Mouse (Mus musculus) stomach, embryonic 15.5 days (tissue): ENCODE data around the gene Dhx16. TPM values are rescaled to one million over a fixed set of nuclear protein-coding genes. Genes with fewer than 3 reads are reported as not detected.

Source experiments
- ATAC-seq: fragments of 200-750 bp; cut with Nextera tagmentation; 2 replicates; pipeline ENCODE4 v1.8.0; 2017; ENCODE audit warnings: low read depth, moderate number of reproducible peaks, moderate TSS enrichment; ENCODE audit not compliant: insufficient read depth, low FRiP score
- H3K27ac ChIP-seq: fragments of 300-500 bp; sonication (generic); 2 replicates; pipeline ENCODE4 v1.5.1; 2015; ENCODE audit warnings: mild to moderate bottlenecking, inconsistent platforms
- H3K27me3 ChIP-seq: fragments of 300-500 bp; sonication (generic); replicated peaks from 2 replicates; pipeline ENCODE4 v1.6.1; 2015; ENCODE audit warnings: inconsistent platforms
- H3K36me3 ChIP-seq: fragments of 300-500 bp; sonication (generic); 2 replicates; pipeline ENCODE4 v1.6.1; 2015; ENCODE audit warnings: inconsistent platforms
- H3K4me1 ChIP-seq: fragments of 300-500 bp; sonication (generic); 2 replicates; pipeline ENCODE4 v1.6.1; 2015; ENCODE audit warnings: inconsistent platforms
- H3K4me2 ChIP-seq: fragments of 300-500 bp; sonication (generic); 2 replicates; pipeline ENCODE4 v1.6.1; 2015; ENCODE audit warnings: mild to moderate bottlenecking, inconsistent platforms
- H3K4me3 ChIP-seq: fragments of 300-500 bp; sonication (generic); replicated peaks from 2 replicates; pipeline ENCODE4 v1.5.1; 2015; ENCODE audit warnings: inconsistent platforms
- H3K9ac ChIP-seq: fragments of 300-500 bp; sonication (generic); 2 replicates; pipeline ENCODE4 v1.6.1; 2015; ENCODE audit warnings: inconsistent platforms
- H3K9me3 ChIP-seq: fragments of 300-500 bp; sonication (generic); 2 replicates; pipeline ENCODE4 v1.6.1; 2016; ENCODE audit warnings: inconsistent platforms
- WGBS: fragments of 180-500 bp; shearing (Covaris S2); methylation state at CpG from one replicate; pipeline ENCODE4 v1.1.7; 2015; 5-methylcytosine and 5-hydroxymethylcytosine counted together
- polyA plus RNA-seq: library from polyadenylated mRNA; unstranded; fragments of >200 nt; fragmentation: Nextera tagmentation; extraction: Ambion mirVana; gene quantifications from 2 replicates; pipeline ENCODE4 v1.2.1, GENCODE M21; 2015

Gene Dhx16
- polyA plus RNA-seq, 1 experiment from 2014 or later = 37.8 TPM

DNA sequence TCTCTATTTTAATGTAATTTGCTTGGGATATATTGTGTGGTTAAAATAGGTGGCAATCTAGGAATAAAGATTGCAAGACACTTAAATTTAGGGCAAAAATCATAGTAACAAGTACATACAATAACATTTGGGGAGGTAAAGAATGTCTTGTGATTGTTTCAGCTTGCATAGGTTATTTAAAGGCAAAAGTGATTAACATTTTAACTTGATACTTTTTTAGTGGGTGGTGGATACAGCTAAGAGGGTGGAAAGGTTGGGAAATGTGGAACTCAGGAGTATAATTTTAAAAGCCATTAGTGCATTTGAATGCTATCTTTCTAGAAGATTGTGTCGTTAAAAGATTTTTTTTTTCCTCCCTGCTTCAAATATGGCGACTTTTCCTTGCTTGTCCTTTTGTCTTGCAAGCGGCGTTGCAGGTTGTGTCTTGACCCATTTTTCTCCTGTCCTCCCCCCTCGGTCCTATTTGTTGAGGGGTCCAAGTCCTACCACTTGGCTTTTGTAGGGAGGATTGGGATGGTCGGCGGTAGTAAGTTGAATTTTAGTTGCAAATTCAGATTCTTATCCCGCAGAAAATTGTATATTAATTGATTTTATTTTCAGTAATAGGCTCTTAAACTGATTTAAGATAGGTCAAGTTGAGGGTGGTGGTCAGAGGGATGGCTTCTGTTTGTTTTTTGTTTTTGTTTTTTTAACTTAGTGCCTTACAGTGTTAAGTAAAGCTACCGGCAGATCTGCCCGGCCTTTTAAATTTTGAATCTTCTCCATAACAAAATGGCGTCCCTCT, 38.8 kb downstream of the Dhx16 start:
- H3K27me3 ChIP-seq = no peaks in the 10 kb centered on the region
- no peak for ATAC-seq

DNA sequence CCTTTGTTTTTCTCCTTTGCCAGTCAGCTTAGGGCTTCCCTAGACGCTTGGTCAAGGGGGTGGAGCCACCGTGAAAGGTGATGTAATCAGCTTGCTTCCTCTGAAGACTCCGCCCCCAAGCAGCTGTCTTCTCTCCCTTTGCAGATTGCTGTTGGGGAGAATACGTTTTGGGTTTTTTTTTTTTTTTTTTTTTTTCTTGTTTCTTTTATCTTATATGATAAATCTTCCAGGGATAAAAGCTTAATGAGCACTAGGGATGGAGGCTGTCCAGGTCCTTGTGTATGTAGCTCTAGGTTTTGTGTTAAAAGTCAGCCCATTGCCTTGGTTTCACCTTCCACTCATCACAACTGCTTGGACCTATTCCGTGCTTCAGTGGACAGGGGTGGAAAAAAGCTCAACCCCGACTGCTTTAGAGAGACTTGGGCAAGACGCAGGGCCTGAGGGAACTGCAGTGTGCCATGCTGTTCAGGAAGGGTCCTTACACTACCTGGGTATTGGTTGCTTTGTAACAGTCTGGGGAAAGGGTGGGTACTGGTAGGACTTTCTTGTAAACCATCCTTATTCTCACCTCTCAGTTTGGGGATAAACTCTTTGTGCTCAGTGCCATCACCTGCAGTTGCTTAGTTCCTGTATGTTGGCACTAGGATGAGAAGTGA, 39.6 kb downstream of the Dhx16 start:
- peak overlapping the region; percentile 78 for H3K4me2 ChIP-seq
- H3K27me3 ChIP-seq = no peaks in the 10 kb centered on the region
- H3K36me3 ChIP-seq = peaks cover 16% of the 10 kb centered on the region
- H3K27ac ChIP-seq = peak overlapping the region; percentile 97
- peak overlapping the region; percentile 77 for H3K4me3 ChIP-seq
- peak; percentile 36 for ATAC-seq
- H3K9me3 ChIP-seq = no peaks in the 10 kb centered on the region
- H3K4me1 ChIP-seq = peaks cover 13% of the 10 kb centered on the region; the same call in 1 of the 2 replicates
- 7% methylated on average over 7 of the region's 7 CpGs for WGBS
- H3K9ac ChIP-seq = peak overlapping the region; percentile 30; the same call in 1 of the 2 replicates

More for the DNA sequence above, 38.8 kb downstream of the Dhx16 start:
- Histone ChIP-seq H3K27ac (peak overlapping the region; percentile 97), H3K9me3 (no peaks in the 10 kb centered on the region), H3K4me2 (peak overlapping the region; percentile 78), H3K4me3 (peak overlapping the region; percentile 77), H3K4me1 (peaks cover 13% of the 10 kb centered on the region; the same call in 1 of the 2 replicates), H3K9ac (peak overlapping the region; percentile 92), H3K36me3 (peaks cover 16% of the 10 kb centered on the region)
- WGBS = under 1% methylated on average over 11 of the region's 11 CpGs

DNA sequence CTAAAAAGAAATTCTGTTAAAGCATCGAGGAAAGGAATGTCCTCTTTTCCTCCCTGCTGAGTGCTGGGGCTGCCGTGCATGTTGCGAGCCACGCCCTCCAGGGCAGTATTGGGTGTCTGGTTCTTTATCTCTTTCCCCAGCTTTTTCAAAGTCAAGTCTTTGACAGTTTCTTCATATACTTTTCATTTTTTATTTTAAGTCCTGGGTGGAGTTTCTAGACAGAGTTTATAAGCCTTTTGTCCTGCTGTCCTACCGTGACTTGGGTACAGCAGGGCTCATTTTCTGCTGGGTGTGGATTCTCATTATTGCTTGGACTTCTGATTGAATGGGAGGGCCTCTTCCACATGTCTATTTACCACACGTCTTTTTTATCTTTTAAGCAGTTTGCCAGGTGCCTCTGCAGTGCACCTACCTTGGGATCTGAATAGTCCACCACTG, 40.3 kb downstream of the Dhx16 start:
- H3K27ac ChIP-seq = peak overlapping the region; percentile 92
- no peak for ATAC-seq
- H3K36me3 ChIP-seq = peaks cover 16% of the 10 kb centered on the region
- H3K9me3 ChIP-seq = no peaks in the 10 kb centered on the region
- H3K9ac ChIP-seq = no peak overlapping the region
- WGBS = 36% methylated on average over 6 of the region's 6 CpGs
- H3K4me3 ChIP-seq = peak overlapping the region; percentile 77; the same call in 1 of the 2 replicates
- peak overlapping the region; percentile 78 for H3K4me2 ChIP-seq
- no peaks in the 10 kb centered on the region for H3K27me3 ChIP-seq
- H3K4me1 ChIP-seq = peaks cover 13% of the 10 kb centered on the region; the same call in 1 of the 2 replicates

DNA sequence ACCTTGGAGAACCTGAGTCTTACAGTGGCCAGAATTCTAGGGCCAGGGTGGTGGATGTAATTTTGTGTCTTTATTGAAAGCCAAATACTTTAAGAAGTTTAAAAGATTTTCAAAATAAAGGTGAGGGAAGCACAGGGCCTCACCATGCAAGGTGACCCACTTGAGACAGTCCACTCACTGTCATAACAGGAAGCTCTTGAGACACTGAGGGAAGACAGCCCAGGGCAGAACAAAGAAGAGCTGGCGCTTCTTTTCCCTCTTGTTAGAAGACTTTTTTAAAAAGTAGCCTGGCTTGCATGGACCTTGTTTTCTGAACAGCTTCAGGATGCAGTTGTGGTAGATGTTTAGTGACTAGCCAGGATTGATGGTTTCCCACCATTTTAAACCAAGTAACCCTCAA, 40.8 kb downstream of the Dhx16 start:
- Histone ChIP-seq H3K4me1 (peaks cover 13% of the 10 kb centered on the region; the same call in 1 of the 2 replicates), H3K4me3 (no peak overlapping the region), H3K36me3 (peaks cover 21% of the 10 kb centered on the region), H3K9me3 (no peaks in the 10 kb centered on the region), H3K9ac (no peak overlapping the region; the same call in 1 of the 2 replicates), H3K4me2 (peak overlapping the region; percentile 78; the same call in 1 of the 2 replicates), H3K27ac (peak overlapping the region; percentile 92), H3K27me3 (no peaks in the 10 kb centered on the region)
- 56% methylated on average over 1 of the region's 1 CpGs for WGBS
- ATAC-seq = no peak

DNA sequence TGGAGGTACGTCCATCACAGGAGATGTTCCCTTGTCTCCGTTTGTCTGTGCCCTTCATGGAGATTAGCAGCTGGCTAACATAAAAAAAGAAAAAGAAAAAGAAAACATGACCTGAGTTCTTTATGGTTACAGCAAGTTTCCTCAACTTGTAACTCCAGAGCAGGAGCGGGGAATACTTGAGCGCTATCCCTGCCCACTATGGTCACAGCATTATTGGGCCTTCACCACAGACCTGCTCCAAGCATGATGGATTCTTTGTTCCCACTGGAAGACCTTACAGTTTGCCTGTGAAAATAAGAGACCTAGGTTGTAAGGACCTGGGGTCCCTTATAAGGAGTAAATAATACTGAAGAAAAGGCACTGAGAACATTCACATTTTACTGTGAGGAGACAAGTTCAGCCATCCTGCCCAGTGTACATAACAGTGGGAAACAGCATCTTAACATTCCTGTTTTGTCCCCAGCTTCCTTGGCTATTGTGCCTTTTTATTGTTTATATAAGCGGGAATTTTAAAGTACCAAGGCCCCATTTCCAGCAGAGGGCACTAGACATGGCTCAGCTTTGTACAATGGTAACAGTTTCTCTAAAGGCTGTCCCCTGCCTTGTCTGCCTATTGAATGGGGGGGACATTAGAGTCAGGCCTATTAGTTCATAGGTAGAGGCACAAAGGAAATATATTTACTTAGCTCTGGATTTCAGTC, 41.4 kb downstream of the Dhx16 start:
- Histone ChIP-seq H3K27ac (peak overlapping the region; percentile 92), H3K27me3 (no peaks in the 10 kb centered on the region), H3K4me2 (no peak overlapping the region), H3K36me3 (peaks cover 23% of the 10 kb centered on the region), H3K9me3 (no peaks in the 10 kb centered on the region), H3K4me1 (peaks cover 13% of the 10 kb centered on the region; the same call in 1 of the 2 replicates), H3K9ac (no peak overlapping the region), H3K4me3 (no peak overlapping the region)
- no peak for ATAC-seq
- 70% methylated on average over 5 of the region's 5 CpGs for WGBS

DNA sequence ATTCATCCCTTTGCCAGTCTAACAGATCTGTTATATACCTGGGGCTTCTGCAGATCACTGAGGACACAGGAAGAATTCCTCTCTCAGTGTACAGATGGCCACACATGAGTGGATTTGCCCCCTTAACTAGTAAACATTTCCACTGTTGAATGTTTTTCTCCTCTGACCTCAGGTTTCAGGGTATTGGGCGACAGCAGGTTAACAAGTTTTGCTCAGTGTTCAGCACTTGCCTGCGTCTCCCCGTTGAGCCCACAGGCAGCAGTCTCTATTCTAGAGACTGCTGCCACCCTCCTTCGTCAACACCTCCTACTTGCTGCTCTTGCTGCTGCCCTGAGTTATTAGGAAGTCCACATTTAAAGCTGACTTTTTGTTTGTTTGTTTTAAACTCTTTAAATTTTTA, 42.1 kb downstream of the Dhx16 start:
- no peaks in the 10 kb centered on the region for H3K27me3 ChIP-seq
- H3K4me2 ChIP-seq = no peak overlapping the region
- ATAC-seq = no peak
- no peak overlapping the region for H3K4me3 ChIP-seq
- H3K27ac ChIP-seq = no peak overlapping the region
- H3K4me1 ChIP-seq = peaks cover 13% of the 10 kb centered on the region; the same call in 1 of the 2 replicates
- no peaks in the 10 kb centered on the region for H3K9me3 ChIP-seq
- peaks cover 30% of the 10 kb centered on the region for H3K36me3 ChIP-seq
- WGBS = 80% methylated on average over 4 of the region's 4 CpGs
- H3K9ac ChIP-seq = no peak overlapping the region

DNA sequence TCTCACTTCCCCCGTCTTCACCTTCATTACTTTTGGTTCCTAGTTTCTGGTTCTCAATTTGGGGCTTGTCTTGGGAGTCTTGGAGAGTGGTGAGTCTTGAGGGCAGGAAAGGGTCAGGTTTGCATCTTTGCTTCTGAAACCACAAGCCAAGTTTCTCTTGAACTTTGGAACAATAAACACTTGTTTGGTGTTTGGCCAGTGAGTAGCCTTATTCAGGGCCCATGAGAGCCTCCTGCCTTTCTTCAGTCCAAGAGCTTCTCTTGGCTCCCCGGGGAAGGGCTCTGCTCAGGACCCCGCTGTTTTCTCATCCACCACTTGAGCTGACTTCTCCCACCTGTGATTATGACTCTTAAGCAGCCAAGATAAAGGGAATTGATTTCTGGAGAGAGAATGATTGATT, 42.9 kb downstream of the Dhx16 start:
- peaks cover 35% of the 10 kb centered on the region for H3K36me3 ChIP-seq
- H3K4me3 ChIP-seq = no peak overlapping the region
- no peak overlapping the region for H3K9ac ChIP-seq
- no peaks in the 10 kb centered on the region for H3K27me3 ChIP-seq
- H3K4me1 ChIP-seq = peaks cover 13% of the 10 kb centered on the region; the same call in 1 of the 2 replicates
- no peak overlapping the region; the same call in 1 of the 2 replicates for H3K27ac ChIP-seq
- no peaks in the 10 kb centered on the region for H3K9me3 ChIP-seq
- WGBS = 80% methylated on average over 3 of the region's 3 CpGs
- ATAC-seq = no peak
- no peak overlapping the region for H3K4me2 ChIP-seq

DNA sequence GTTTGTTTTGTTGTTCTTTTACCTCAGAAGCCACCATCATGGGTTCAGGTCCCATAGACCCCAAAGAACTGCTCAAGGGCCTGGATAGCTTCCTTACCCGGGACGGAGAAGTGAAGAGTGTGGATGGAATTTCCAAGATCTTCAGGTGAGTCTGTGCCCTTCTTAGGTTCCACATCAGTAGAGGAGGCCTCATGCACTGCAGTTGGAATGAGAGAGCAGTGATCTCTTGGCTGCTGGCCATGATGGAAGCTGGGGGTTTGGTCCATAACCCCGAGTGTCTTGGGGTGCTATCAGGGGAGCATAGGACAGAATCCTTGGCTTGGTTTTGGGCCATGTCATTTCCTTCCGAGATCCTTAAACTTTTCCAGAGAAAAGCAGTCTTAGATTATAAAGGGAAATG, 43.7 kb downstream of the Dhx16 start:
- H3K27me3 ChIP-seq = no peaks in the 10 kb centered on the region
- H3K9me3 ChIP-seq = no peaks in the 10 kb centered on the region
- 92% methylated on average over 4 of the region's 4 CpGs for whole genome bisulfite sequencing
- H3K4me2 ChIP-seq = no peak overlapping the region
- H3K4me1 ChIP-seq = peaks cover 13% of the 10 kb centered on the region; the same call in 1 of the 2 replicates
- H3K36me3 ChIP-seq = peaks cover 43% of the 10 kb centered on the region
- H3K27ac ChIP-seq = no peak overlapping the region
- H3K9ac ChIP-seq = no peak overlapping the region
- H3K4me3 ChIP-seq = no peak overlapping the region
- no peak for ATAC-seq

DNA sequence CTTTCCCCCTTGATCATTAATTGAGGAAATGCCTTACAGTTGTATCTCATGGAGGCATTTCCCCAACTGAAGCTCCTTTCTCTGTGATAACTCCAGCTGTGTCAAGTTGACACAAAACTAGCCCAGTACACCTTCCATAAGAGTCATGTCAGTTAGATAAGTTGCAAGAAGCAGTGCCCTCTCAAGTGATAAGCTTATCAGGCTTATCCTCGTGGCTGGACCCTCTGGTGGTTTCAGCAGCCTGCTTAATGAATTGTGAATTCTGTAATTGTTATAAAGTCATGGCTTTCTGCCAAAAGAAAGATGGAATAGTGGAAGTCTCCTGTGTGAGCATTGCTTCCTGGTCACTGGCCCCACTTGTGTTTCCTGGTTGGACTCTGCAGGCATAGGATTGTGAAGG, 47.9 kb downstream of the Dhx16 start:
- H3K27me3 ChIP-seq = no peaks in the 10 kb centered on the region
- peaks cover 68% of the 10 kb centered on the region for H3K36me3 ChIP-seq
- no peak overlapping the region for H3K4me2 ChIP-seq
- H3K4me3 ChIP-seq = no peak overlapping the region
- no peaks in the 10 kb centered on the region for H3K9me3 ChIP-seq
- no peak for ATAC-seq
- H3K4me1 ChIP-seq = no peaks in the 10 kb centered on the region
- no peak overlapping the region for H3K27ac ChIP-seq
- 46% methylated on average over 1 of the region's 1 CpGs for WGBS
- H3K9ac ChIP-seq = no peak overlapping the region

DNA sequence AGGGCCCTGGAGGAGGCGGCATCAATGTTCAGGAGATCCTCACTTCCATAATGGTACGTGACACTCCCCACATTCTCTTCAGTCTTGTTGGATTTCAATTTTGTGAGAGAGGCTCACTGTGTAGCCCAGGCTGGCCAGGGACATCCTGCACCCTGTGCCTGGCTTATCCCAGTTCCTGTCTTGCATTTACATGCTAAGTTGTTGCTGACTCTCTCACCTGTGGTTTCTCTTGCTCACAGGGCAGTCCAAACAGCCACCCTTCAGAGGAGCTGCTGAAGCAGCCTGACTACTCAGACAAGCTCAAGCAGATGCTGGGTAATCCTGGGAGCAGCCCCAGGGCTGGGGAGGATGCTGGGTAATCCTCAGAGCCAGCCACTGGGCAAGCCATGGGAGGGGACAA, 49.9 kb downstream of the Dhx16 start:
- no peak overlapping the region for H3K4me3 ChIP-seq
- no peak overlapping the region for H3K9ac ChIP-seq
- no peaks in the 10 kb centered on the region for H3K4me1 ChIP-seq
- ATAC-seq = no peak
- H3K9me3 ChIP-seq = no peaks in the 10 kb centered on the region
- H3K27me3 ChIP-seq = no peaks in the 10 kb centered on the region
- no peak overlapping the region for H3K4me2 ChIP-seq
- H3K36me3 ChIP-seq = peaks cover 56% of the 10 kb centered on the region
- H3K27ac ChIP-seq = no peak overlapping the region
- WGBS = 91% methylated on average over 2 of the region's 2 CpGs

DNA sequence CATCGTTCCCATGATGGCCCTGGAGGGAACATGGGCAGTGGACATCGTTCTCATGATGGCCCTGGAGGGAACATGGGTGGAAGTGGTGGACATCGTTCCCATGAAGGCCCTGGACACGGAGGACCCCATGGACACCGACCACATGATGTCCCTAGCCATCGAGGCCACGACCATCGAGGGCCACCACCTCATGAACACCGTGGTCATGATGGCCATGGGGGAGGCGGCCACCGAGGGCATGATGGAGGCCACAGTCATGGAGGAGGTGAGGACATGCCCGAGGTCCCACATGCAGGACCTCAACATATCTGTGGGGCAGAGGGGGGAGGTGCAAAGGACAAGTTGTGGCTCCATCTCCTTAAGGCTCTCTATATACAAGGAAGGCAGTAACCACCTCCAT, 51.0 kb downstream of the Dhx16 start:
- Histone ChIP-seq H3K9ac (no peak overlapping the region), H3K9me3 (no peaks in the 10 kb centered on the region), H3K4me3 (no peak overlapping the region), H3K4me2 (no peak overlapping the region), H3K27ac (no peak overlapping the region), H3K27me3 (no peaks in the 10 kb centered on the region), H3K4me1 (no peaks in the 10 kb centered on the region), H3K36me3 (peaks cover 47% of the 10 kb centered on the region)
- no peak for ATAC-seq
- WGBS = 96% methylated on average over 12 of the region's 12 CpGs
